Mouse (Mus musculus): Measurements from ENCODE around the gene Hspd1.

DNA sequence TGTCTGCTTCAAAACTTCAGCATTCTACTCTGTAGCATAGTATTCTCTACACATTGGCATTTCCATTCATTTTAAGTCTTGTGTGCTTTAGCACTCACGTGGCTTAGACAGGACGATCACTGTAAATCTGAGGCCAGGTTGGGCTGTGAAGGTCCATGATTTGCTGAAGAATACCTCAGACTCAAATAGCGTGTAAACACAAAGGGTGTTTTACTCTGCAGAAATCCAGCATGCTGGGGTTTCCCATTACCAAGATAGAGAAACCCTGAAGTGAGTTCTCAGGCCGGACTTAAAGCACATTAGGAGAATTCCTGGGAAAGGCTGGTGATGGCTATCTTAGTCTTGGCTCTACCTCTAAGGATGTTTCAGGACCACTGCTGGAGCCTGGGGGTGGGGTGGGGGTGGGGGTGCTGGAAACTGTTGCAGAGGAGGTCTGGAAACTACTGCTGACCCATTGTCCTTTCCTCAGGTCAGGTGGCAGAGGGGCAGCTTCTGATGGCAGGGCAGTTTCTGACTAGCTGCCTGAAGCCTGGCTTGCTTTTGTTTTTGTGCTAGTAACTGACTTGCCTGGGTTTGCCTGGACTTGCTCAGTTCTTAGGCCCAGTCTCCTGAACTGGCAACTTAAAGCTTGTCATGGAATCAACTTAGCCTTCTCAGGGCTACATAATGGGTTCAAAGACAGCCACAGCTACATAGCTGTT, 21.2 kb upstream of the Hspd1 start:
- TF ChIP-seq POLR2A (IDR thresholded peaks at IDR 0.05; ENCODE audit: borderline replicate concordance, insufficient read depth, low read length), result no peak
- no peak for TF ChIP-seq CTCF (IDR thresholded peaks at IDR 0.05; ENCODE audit: borderline replicate concordance, insufficient read depth, low read depth, low read length)
